Mouse (Mus musculus) 416B (cell line): ENCODE measurements at regions not wholly inside any gene's neighbourhood (a gene's known extent, or its start where the extent isn't known, plus 50 kb on each side); places are given as distances from the start of the nearest gene placed in this dataset.
"Not testable (repeated sequence)": the region's sequence is repeated elsewhere in the genome, so short reads cannot be mapped to it uniquely, and the experiment has no call there.

ENCODE experiments used
- DNase-seq: peaks from one replicate; pipeline ENCODE4 v3.0.0; 2011; ENCODE audit warnings: low read depth

DNA sequence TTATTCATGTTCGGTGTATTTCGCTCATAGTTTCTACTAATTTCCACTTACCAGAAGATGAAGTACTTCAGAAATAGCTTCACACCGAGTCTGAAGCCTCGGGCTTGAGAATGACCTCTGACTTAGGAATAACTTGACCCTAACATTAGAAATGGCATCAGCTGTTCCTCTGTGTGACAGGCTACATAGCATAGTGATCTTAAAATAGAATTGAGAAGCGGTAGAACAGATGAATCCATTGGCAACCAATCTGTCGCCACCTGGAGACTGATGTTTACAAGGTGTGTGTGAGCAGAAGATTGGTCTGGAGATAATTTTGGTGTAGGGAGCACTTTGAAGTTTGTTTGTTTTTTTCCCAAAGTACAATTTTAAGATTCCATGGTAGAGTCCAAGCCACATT is 60.9 kb upstream of the Ahi1 start:
- no peak for DNase-seq

DNA sequence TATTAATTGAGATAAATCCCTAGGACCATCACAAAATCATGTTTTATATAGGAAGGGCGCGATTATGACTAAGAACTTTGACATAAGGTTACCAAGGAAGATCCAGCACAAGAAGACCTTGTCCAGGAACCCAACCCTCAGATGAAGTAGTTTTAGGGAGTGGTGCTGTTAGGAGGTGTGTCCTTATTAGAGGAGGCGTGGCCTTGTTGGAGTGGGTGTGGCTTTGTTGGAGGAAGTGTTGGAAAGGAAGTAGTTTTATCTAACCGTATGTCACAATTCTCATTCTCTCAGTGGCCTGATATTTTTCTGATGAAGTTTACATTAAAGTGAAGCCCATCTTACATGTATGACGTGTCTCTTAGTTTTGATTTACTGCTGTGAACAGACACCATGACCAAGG is 68.7 kb upstream of the Ahi1 start:
- DNase-seq: peak; percentile 52

DNA sequence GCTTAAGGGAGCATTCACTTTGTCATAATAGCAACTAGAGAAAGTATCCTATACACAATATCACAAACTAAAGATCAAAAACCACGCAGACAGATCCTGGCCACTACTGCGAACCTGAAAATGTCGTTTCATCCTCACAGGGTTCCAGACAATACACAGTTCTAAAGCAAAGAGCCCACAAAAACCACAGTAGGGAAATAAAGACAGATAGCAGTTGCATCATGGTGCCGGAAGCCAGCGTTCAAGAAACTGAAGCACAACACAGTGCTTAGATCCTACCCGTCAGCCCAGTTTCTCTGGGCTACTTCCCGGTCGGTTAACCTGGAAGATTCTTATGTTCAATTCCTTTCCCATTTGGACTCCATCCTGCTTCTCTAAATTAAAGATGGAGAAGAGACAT is 69.7 kb upstream of the Ahi1 start:
- peak; percentile 86 for DNase-seq

DNA sequence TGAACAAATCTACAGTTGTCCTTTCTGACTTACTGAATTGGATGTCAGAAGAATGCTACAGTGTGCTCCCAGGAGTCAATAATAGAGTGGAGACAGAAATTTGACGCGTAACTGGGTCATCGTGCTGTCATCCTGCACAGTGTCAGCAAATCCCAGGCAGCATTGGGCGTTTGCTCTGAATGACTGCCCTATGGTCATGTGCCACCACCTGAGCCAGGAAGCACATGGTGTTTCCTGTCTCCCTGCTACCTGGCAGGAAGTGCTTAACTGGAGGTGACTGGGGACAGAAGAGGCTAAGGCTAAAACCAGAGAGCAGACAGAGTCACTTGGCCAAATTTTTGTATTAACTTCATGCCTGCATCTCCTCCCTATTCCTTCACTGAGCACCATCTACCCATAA is 72.1 kb upstream of the Ahi1 start:
- peak; percentile 10 for DNase-seq

DNA sequence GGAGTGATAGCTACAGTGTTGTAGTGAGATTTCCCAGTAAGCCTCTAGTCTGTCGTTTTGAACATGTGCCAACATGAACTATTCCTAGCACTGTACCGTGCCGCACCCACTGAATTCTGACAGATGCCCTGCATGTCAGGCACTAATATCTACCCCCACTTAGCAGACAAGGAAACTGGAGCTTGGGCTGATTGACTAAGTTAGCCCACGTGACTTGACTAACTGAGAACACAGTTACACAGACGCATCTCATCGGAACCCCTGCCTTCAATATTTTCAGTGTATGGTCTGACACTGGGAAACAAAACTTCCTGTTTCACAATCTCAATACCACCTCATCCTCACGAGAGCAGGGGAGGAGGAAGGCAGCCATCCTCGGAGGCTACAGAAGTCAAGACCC is 72.9 kb upstream of the Ahi1 start:
- DNase-seq: peak; percentile 55

DNA sequence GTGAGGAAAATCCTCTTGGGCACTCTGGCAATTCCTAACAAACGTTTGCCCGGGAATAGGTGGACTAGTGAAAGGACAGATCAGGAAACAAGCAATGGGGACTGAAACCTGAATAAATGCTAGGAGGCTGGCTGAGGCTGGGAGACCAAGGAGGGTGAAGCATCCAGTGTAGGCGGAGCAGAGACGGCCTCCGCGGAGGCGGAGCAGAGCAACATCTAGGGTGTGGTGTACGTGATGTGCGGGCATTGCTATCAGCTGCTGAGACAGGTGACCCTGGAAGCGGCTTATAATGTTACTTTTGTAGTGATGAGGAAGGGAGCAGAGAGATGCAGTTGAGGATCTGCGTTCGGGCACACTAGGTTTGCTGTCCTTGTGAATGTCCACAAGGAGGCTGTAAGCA is 85.3 kb upstream of the Ahi1 start:
- DNase-seq: no peak

DNA sequence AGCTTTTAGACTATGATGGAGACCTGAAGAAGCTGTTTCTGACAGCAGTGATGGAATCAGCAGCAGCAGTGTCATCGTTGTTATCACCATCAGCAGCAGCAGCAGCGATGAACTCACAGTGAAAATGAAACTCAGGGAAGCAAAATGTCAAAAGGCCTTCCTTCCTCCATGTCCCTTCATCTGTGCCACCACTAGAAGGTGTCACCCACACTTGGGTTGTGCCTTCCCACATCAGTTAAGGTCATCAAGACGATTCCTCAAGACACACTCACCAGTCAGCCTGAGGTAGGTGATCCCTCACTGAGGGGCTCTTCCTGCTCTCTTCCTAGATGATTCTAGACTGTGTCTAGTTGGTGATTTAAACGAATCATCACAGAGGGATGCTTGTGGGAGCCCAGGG is 87.3 kb upstream of the Ahi1 start:
- no peak for DNase-seq

DNA sequence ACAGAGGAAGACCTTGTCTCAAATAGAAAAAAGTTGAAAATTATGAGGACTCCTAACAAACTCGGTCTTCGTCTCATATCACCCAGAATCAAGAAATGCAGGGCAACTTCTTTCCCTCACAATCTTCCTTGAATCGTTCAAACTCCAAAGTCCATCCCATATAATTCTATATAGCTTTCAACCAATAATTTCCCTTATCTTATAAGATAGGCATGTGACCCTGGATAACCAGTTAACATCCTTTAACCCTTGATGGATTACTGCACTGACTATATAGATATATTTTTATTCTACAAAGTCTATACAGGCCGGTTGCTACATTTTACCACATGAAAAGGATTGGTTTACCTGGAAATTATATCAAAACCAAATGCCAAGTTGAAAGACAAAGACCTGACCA is 94.9 kb upstream of the Ahi1 start:
- no peak for DNase-seq

DNA sequence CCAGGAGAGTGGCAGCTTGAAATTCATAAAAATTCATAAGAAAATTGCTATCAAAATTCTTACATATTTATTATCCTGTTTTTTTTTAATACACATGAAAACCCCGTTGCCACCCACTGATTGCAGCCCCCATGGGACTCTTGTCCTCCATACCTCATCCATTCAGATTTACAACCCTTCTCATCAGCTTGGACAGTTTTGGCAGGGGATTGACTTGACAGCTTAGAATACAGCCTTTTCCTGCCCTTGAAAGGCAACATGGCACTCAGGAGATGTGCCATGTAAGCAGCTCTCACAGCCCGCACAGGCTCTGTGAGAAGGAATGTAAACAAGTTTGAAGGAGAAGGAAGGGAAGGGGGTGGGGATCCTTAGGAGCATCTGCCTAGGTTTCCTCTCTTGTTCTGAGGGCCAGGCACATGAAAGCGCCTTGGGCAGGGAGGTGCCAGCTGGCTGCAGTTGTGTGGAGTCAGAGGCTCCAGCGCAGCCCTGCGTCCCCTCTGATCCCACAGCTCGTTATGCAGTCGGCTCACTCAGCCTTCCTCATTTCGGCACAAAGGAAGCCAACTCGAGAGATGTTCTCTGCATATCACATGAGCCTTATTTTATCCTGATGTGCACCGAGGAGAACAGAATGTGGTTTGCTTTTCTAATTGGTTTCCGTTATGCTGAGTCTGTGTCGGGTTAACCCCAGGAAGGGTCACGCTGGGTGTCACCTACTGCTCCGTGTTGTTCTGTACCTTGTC is 97.6 kb upstream of the Ahi1 start:
- no peak for DNase-seq

DNA sequence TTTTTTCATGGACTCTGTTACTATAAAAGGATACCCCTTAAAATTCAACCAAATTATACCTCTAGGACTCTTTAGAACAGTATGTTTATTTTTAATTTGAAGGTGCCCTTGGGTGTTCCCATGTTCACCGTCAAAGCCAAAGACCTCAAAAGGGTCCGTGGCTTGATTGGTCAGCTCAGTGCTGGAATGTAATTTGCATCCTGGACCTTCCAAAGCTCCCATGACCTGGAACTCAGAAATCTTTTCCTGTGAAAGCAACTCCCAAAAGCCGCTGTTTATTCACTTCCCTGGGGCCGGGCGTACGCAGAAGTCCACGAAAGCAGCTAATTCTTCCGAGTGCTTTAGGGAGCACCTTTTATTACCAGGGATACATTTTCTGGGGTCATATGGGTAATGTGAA is 105.1 kb upstream of the Ahi1 start:
- no peak for DNase-seq

DNA sequence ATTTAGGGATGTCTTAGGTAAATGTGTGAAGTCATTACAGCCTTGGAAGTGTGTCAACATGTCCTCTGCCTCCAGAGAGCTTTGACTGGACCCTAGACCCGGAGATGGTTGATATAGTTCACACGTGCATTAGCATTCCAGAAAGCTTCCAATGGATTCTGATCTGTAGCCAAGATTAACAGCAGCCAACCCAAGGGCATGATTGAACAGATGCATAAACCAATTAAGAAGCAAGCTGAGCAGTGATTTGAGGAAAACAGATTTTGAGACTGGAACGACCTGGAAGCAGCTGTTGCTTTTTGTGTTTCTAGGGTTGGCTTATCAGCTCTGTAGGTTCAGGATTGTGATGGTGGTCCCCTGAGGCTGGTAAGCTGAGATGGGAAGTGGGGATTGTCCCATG is 109.1 kb upstream of the Ahi1 start:
- DNase-seq: no peak

DNA sequence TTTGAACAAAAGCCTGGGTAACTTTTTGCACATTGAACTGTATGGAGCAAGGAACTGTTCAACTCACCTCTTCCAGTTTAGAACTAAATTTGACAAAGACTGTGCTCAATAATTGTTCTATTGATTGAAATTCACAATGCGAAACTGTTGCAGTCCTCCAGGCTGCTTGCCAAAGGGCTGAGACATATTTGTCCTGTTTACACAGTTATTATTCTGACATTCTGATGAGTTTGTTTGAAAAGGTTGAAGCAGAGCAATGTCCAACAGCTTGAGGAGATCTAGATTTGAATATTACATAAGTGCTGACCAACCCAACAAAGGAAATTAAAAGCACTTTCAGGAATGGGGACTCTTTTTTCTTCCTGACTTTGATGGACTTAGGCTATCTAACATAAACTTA is 110.2 kb upstream of the Ahi1 start:
- no peak for DNase-seq

DNA sequence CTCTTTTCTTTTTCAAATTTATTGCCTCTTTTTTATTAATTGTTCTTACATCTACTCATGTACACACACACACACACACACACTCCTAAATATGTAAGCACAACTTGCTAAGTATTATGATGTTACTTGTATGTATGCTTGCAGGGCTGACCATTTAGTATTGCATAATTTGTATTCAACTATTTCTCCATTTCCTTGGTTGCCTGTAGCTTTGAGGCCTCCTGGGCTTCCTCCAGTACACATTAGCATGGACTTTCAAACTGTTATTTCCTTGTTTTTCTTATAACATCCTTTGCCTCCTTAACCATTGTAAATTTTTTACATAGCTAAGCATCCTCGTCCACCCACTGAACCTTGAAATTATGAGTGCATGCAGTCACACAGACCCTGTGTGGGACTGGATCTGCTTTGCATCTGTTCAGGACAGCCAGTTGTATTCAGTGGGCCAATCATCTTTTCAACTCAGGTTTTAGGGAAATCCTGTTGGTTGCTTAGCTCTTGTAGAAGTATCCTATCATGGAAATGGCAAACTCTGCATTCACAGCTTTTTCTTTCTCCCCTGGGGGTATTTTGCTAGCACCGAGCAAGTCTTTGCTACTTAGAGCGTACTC is 110.8 kb upstream of the Ahi1 start:
- DNase-seq: peak; percentile 40

DNA sequence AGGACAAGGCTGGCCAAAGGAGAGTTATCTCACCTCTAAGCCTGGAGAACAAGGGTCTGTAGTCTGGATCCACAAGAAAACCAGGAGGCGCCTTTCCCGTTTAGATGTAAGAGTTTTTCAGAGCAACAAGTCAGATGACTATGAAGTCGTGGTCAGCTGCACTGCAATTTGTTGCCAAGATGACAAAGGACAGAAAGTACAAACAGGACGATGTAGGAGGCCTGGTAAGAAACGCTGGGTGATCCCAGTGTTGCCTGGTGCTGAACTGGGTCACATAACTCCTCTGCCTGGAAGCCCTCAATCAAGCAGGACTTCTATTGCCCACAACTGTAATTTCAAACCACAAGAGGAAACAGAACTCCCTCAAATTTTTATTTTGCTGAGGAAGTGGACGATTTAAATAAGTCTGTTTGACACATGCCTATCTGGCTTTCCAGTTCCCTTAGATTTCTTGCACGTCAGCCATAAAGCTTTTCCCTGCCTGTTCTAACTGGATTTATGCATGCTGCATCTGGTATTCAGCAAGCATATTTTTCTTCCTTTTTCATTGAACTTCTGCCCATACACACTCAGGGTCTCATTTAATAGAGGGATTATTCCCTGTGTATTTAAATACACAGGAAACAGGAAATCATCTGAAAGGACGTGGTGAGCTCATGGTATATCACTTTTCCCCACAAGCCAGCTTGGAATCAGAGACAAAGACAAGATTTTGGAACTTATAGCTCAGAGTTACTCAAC is 113.5 kb upstream of the Ahi1 start:
- no peak for DNase-seq

DNA sequence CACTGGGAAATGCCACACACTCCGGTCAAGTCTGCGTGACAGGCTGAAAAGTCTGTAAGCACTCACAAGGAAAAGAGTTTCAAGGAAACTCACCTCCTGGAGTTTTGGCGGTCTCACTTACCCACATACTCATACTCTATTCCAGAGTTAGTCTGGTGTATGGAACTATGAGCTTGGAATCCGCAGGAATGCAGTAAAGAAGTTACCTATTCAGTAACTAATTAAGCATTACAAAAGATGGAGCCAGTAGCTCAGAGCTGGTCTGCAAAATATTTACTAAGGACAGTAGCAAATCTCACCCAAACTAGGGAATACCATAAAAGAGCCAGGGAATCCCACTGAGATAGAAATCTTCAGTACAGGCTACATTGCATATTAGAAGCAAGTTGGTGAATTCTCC is 111.9 kb upstream of the Pde7b start:
- not testable (repeated sequence) for DNase-seq

DNA sequence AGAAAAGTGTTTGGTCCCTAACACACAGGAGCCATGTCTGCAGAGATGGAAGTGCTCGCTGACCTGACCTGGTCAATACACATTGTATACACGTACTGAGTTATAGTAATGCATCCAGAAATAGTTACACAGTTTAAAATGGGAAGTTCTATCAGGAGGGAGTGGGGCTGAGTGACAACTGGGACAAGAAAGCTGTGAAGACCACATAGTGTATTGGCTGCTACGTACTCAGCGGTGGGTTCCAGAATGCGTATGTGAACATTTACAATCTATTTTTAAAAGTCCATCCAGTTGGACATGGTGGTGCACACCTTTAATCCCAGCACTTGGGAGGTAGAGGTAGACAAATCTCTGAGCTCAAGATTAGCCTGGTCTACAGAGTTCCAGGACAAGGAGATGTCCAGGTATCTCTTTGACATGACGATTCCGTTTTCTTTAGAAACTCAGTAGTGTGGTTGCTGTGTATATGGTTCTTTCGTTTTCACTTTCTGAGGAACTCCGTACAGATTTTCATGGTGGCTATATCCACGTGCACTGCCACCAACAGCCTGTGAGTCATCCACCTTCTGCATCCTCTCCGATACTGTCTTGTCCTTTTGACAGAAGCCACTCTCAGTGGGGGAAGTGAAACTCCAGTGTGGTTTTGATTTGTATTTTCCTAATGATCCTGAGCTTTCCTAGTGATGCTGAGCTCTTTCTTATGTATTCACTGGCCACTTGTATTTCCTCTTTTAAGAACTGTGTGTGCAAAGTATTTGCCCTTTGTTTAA is 110.1 kb upstream of the Pde7b start:
- peak; percentile 68 for DNase-seq

DNA sequence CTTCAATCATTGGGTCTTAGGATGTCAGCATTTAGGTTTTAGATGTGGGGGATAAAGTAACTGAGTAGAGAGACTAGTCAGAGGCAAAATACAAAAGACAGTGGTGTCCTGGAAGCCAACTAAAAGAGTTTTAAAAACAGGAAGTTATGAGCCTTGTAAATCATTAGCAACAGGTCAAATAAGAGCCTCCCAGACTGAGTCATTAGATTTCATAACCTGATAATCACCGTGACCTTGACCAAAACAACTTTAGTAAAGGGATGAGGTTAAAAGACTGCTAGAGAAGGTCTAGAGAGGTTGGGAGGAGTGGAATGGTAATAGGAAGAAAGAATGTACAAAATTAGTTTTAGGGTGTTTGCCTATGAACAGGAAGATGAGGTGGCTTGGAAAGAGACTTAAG is 103.4 kb upstream of the Pde7b start:
- peak; percentile 81 for DNase-seq

DNA sequence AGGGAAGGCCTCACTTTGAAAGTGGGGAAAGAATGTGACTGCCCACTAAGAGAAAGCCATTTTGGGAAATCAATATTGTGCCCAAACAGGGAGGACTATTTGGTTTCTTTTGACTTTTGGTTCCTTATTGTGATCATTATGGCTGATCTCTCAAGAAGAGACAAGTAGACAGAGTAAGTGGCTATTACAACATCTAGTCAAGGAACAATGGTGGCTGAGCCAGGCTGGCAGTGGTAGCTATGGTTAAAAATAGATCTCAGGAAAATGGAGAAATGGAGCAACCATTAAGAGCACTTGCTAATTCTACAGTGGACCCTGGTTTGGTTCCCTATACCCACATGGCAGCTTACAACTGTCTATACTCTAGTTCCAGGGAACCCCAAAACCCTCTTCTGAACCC is 102.6 kb upstream of the Pde7b start:
- peak; percentile 17 for DNase-seq

DNA sequence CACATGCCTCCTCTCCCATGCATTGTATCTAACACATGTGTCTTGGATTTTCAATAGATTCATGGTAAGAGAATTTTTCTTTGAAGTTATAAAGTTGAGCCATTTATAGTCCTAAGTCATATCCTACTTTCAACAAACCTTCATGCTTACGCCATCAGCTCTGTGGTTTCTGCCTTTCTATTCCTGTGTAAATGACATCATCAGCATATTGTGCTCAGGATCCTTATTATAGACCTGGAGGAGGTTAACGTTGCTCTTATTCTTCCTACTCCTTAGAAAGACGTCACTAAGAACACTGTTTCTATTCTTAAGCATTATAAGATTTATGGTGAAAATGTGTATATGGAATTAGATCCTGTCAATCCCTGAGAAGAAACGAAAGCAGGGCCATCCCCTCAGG is 93.7 kb upstream of the Pde7b start:
- peak; percentile 23 for DNase-seq

DNA sequence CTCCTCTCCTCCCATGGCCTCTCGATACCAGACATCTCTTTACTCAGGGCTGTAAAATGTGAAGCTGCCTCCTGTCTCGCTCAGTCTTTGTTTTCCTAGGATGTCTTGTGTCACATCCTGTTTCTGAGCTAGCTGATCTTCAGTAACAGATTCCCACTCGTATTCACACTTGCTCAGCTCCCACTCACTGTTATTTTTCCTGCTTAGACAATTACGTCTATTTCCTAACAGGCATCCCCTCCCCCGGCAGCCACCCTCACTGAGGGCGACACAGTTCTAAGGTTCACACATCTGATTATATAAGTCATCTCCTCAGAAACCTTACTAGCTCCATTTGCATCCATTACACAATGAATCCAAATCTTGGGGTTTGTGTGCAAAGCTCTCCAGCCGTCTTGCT is 74.9 kb upstream of the Pde7b start:
- no peak for DNase-seq

DNA sequence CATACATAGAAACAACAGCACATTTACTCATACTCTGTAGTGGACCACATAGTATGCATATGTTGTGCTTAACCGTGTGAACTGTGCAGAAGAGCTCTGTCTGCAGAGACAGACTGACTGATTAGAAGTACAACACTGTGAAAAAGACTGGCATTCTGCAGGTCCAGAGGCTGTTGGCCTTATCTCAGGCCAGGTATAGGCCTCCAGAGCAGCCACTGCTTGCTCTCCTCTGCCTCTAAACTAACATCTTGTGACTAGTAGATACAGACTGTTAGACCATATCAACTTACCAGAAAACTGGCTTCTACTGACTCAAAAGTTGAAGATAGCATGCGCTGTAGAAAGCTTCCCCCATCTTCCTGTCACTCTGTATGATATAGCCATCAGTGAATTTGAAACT is 73.5 kb upstream of the Pde7b start:
- no peak for DNase-seq

DNA sequence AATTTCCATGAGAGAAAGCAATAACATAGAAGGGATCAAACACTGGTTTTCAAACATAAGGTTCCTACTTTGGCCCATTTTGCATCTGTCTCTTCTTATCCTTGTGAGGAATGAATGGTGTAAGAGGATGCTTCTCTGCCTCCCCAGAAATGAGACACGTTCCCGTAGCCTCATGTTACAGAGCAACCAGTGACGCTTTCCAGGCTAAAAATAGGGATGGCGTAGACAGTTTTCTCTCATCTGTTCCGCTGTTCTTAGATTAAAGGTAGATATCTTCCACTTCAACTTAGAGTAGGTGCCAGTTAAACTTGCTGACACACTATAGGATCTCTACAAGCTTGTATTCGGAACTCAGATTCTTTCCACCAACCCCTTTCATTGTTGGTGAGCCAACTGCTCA is 69.1 kb upstream of the Pde7b start:
- DNase-seq: no peak

DNA sequence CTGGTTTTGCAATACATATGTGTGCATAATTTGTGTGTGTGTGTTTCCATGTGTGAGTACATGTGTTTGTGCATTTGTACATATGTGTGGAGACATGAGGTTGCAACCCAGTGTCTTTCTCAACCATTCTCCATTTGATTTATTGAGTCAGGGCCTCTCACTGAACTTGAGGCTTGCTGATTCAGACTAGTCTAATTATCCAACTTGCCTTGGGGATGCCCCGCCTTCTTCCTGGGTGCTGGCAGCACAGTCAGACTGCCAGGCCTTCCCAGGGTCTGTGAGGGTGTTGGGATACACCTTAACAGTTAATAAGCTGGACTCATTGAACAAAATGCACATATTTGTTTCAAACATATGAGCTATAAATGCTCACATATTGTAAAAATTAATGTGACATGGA is 56.1 kb upstream of the Pde7b start:
- no peak for DNase-seq
